Comparison of ENCODE assay signal across 22 mouse cellular contexts in genomic region chr6:84885080-84885479, GRCm38 (mm10).
"Had no signal": no experiment of that assay in that cellular context is flagged by ENCODE, and none has a peak within 500 bp of the region (broad histone marks: within the 10 kb centered on the region; RNA-seq: fewer than 3 reads in every experiment).

No protein-coding gene starts in this region.

- H3K27ac ChIP-seq: kidney, embryonic 15.5 days; left cerebral cortex, adult 2 months; lung, embryonic 15.5 days; midbrain, embryonic 15.5 days; neural tube, embryonic 12.5 days; neural tube, embryonic 15.5 days; stomach, embryonic 15.5 days had no signal

- ATAC-seq: inflammation-experienced regulatory T-cells, adult 6 months; intestine, postnatal 0 days; midbrain, embryonic 15.5 days had no signal

- H3K9me3 ChIP-seq: kidney, embryonic 15.5 days; lung, embryonic 15.5 days; midbrain, embryonic 15.5 days; neural tube, embryonic 12.5 days; neural tube, embryonic 15.5 days; stomach, embryonic 15.5 days had no signal

- H3K4me3 ChIP-seq: kidney, embryonic 15.5 days; left cerebral cortex, adult 2 months; lung, embryonic 15.5 days; midbrain, embryonic 15.5 days; neural tube, embryonic 12.5 days; neural tube, embryonic 15.5 days; stomach, embryonic 15.5 days had no signal

- H3K4me2 ChIP-seq: kidney, embryonic 15.5 days; lung, embryonic 15.5 days; midbrain, embryonic 11.5 days; midbrain, embryonic 15.5 days; neural tube, embryonic 12.5 days; neural tube, embryonic 15.5 days; stomach, embryonic 15.5 days had no signal

- DNase-seq: kidney, adult 2 months; kidney, postnatal 10 days; kidney, postnatal 36 days; layer of hippocampus, postnatal 36 days; lung, adult 18-20 months; lung, postnatal 10 days; lung, postnatal 36 days; right cerebral cortex, adult 18-20 months; right cerebral cortex, postnatal 14 days; spleen, adult 18-20 months; thymus, adult 18-20 months; thymus, postnatal 36 days had no signal

- H3K4me1 ChIP-seq: kidney, embryonic 15.5 days; lung, embryonic 15.5 days; midbrain, embryonic 15.5 days; neural tube, embryonic 12.5 days; neural tube, embryonic 15.5 days; stomach, embryonic 15.5 days had no signal

- H3K36me3 ChIP-seq: kidney, embryonic 15.5 days; lung, embryonic 15.5 days; midbrain, embryonic 15.5 days; neural tube, embryonic 12.5 days; neural tube, embryonic 15.5 days; stomach, embryonic 15.5 days had no signal

- H3K27me3 ChIP-seq: kidney, embryonic 15.5 days; lung, embryonic 15.5 days; midbrain, embryonic 15.5 days; neural tube, embryonic 12.5 days; neural tube, embryonic 15.5 days; stomach, embryonic 15.5 days had no signal

- H3K9ac ChIP-seq: kidney, embryonic 15.5 days; lung, embryonic 15.5 days; midbrain, embryonic 15.5 days; neural tube, embryonic 12.5 days; neural tube, embryonic 15.5 days; stomach, embryonic 15.5 days had no signal
